Mouse (Mus musculus) olfactory bulb, adult 2 months (tissue): ENCODE results near the gene Cphx1.
"Not testable (repeated sequence)": the region's sequence is repeated elsewhere in the genome, so short reads cannot be mapped to it uniquely, and the experiment has no call there.

Experiments
- CTCF ChIP-seq: fragments of 200-500 bp; IDR thresholded peaks from 2 replicates; pipeline ENCODE4 v1.5.1; 2012; ENCODE audit warnings: low read depth, mild to moderate bottlenecking, low read length, moderate library complexity; ENCODE audit not compliant: insufficient read depth
- POLR2A ChIP-seq: fragments of 200-500 bp; IDR thresholded peaks from 2 replicates; pipeline ENCODE4 v1.6.1; 2012; ENCODE audit warnings: mild to moderate bottlenecking, low read depth, low read length, moderate library complexity; ENCODE audit not compliant: insufficient read depth

DNA sequence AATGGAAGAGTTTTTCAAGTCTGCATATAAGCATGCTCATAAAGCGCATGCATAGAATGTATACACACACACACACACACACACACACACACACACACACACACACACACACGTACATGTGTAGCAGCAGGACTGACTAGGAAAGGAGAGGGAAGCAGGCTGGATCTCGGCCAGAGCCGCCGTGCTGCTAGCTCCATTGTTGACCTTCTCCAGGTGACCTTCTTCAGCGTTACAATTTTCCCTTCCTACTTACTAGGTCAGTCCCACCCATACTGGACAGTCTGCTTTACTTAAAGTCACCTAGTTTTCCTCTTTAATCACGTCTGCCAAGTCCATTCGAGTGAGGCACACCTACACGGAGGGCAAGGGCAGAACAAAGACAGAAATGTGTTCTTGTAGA lies 43.8 kb downstream of the Cphx1 start:
- TF ChIP-seq POLR2A, CTCF: not testable (repeated sequence)
